Mouse (Mus musculus) frontal cortex, postnatal 36 days (tissue): ENCODE measurements around the gene Dysf.
A peak's percentile ranks its signal among the peaks of the same experiment; 100 is the strongest.

Experiments
- DNase-seq, 2 experiments: peaks; one replicate each; pipeline ENCODE4 v3.0.0; 2022; ENCODE audit warnings: low spot score in 2 of 2

The Dysf gene

DNA sequence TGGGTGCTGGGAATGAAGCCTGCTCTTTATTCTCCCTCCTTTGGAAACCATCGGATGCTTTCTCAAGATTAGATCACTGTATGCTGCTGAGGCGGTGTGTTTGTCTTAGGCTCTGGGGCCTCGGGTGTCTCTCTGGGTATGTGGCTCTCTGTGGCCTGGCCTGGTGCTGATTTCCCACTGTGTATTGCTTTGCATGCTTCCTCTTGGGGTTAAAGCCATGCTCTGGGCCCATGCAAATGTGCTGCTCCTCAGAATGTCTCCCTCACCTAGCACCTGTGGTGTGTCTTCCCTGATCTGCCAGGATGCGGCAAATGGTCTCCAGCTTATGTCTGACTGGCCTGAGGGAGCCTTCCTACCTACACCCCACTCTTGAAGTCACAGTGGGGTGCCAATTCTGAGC lies 41.8 kb downstream of the Dysf start:
- DNase-seq = no peak

GRCm38 (mm10) chr6:84051032-84051431 lies 42.6 kb downstream of the Dysf start:
- no peak for DNase-seq

- DNase-seq = no peak
Observed at GRCm38 (mm10) chr6:84053874-84054530, 45.6 kb downstream of the Dysf start.

- no peak for DNase-seq
Observed at GRCm38 (mm10) chr6:84055619-84056018, 47.2 kb downstream of the Dysf start.

GRCm38 (mm10) chr6:84057216-84057615 lies 48.8 kb downstream of the Dysf start:
- no peak for DNase-seq

DNA sequence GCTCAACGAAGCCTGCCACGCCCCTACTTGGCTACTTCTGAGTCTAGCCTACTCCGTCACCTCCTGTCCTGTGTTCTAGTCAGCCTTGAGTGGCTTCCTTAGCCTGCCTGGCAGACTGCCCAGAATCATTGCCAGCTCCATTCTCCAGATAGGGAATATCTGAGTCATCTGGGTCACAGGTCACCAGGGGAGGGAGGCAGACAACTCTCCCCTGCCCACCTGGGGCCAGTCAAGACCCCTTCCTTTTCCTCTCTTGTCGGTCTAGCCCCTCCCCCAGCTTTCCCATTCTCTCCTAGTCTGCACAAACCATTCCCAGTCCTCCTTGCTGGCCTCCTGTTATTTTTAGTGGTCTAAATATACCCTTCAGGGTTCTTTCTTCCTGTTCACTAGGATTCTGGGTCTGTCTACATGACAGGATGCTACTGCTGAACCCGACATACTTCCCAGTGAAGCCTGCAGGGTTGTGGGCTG lies 50.3 kb downstream of the Dysf start:
- no peak for DNase-seq

GRCm38 (mm10) chr6:84059771-84060414 lies 51.5 kb downstream of the Dysf start:
- no peak for DNase-seq

- DNase-seq = peak; percentile 48 to 64
Observed at GRCm38 (mm10) chr6:84061328-84061727, 52.9 kb downstream of the Dysf start.

- no peak for DNase-seq
Observed at GRCm38 (mm10) chr6:84062541-84062940, 54.2 kb downstream of the Dysf start.

GRCm38 (mm10) chr6:84068236-84068635 lies 59.8 kb downstream of the Dysf start:
- DNase-seq = no peak

DNA sequence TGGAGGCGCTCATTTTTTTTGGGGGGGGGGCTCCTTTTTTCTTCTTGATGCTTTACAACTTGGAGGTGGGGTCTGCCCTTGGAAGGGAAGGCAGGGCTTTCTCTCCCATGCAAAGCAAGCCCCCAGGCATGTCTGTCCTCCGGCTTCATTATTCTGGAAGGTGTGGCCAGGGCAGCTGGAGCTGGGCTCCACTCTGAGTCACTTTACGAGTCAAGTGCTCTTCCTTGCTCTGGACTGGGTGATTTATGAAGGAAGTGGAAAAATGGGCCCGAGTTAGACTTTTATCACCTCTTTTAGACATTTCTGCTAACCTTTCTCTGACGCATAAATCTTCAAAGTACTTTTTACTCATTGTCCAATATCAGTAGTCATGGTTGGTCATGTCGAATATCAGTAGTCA lies 61.9 kb downstream of the Dysf start:
- no peak for DNase-seq

DNA sequence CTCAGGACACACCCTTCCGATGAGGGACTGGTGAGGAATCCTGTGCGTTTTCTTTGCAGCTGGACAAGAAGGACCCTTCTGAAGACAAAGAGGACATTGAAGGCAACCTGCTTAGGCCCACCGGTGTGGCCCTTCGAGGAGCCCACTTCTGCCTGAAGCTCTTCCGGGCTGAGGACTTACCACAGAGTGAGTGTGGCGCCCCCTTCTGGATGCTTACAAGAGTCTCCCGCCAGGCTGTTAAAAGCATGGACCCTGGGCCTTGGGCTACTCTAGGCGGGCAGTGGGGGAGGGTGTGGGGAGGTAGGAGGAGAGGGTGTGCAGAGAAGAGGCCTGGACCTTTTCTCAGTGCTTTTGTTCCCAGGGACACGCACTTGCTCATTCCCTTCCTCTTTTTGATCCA lies 64.2 kb downstream of the Dysf start:
- DNase-seq = no peak

- no peak for DNase-seq
Observed at GRCm38 (mm10) chr6:84078172-84078571, 69.8 kb downstream of the Dysf start.

DNA sequence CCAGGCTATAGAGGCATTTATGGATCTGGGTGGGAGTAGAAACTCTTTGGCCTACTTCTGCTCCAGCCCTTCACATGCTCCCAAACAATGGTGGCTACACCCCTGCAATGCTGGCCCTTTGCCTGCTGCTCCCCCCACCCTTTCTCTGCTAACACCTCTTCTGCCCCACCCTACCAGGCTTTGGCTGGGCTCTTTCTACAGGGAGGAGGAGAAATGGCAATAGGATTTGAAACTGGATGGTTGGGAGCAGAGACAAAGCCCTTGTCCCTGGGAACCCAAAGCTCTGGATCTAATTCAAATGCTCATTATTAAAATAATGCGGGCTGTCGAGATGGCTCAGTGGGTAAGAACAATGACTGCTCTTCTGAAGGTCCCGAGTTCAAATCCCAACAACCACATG lies 72.2 kb downstream of the Dysf start:
- peak in 1 of 2 experiments; percentile 19 for DNase-seq

- DNase-seq = no peak
Observed at GRCm38 (mm10) chr6:84084757-84085156, 76.4 kb downstream of the Dysf start.

DNA sequence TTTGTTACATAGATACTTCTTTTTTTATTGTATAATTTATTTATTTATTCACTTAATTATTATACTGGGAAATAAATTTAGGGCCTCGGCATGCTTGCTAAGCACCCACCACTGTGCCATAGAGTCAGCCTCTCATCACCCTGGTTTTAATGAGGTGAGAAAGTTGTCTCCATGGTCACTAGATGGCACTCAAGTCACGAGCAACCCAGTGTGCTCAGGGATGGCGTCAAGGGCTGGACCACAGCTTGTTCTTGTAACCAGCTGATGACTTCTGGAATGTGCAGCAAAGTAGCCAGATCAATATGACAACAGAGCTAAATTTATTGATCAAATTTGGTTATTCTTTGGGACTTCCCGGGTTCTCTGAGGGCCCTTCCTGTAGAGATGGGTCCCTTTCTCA lies 85.1 kb downstream of the Dysf start:
- peak in 1 of 2 experiments; percentile 39 for DNase-seq

DNA sequence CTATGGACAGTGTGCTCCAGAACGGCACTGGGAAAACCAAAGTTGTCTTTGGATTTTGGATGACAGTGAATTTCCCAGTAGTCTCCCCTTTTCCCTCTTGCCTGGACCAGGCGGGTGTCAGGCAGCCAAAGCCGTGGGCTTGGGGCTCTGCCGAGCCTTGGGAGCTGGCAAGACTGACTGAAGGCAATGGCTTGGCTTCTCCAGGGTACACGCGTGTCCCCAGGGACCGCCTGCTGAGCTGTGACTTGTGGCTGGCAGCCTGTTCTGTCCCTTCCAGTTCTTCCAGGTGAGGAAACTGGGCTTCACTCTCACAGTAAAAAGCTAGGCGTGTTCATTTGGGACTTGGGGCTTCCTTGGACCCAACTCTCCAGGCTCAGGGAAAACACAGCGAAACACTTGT lies 86.1 kb downstream of the Dysf start:
- DNase-seq = no peak

DNA sequence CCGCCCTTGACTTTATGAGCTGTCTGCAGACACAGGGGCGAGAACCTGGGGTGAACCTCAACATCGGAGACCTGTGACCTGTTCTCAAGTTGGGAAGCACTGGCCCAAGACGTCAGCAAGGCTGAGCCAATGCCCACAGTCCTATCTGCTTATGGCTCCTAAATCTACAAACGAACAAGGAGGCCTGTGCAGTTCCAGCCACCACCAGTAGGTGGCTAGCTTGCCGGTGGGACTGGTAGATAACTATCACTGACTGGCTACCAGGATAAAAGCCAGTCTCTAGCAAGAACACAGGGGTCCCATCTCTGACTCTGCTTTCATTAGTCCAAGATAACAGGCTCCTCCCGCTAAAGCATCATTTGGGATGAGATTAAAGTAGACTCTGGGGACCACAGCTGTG lies 86.6 kb downstream of the Dysf start:
- DNase-seq = peak; percentile 72 to 83

DNA sequence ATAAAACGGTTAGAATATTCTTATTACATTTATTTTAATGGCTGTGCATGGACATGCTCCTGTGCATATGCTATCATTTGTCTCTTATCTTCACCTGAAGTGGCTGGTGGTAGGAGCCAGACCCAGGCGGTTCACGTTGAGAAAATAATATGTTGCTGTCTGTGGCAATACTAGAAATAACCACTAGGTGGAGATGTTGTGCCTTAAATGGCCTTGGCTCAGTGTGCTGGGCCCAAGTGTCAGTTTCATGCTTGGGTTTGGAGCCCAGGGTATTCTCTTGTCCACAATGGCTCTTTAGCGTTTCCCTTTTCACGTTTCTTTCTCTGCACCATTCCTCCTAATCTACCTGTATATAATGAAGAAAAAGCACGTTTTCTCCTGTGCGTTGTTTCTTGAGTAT lies 87.5 kb downstream of the Dysf start:
- DNase-seq = peak; percentile 21 to 71

DNA sequence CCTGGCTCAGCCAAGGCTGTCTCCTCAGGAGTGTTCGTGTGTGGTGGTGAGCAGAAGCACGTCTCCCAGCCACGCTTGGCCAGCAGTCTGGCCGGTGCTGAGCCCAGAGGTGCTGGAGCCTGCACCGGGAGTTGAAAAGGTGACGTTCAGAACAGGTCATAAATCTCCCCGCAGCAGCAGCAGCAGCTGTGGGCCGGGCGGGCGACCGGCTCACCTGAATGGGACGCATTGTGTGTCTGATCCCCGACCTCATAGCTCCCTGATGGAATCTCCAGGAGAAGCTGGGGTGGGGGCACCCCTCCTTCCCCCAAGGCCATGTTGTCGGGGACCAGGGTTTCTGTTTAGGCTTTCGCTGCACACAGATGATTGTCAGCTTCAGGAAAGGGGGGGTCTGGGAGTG lies 93.6 kb downstream of the Dysf start:
- DNase-seq = no peak

DNA sequence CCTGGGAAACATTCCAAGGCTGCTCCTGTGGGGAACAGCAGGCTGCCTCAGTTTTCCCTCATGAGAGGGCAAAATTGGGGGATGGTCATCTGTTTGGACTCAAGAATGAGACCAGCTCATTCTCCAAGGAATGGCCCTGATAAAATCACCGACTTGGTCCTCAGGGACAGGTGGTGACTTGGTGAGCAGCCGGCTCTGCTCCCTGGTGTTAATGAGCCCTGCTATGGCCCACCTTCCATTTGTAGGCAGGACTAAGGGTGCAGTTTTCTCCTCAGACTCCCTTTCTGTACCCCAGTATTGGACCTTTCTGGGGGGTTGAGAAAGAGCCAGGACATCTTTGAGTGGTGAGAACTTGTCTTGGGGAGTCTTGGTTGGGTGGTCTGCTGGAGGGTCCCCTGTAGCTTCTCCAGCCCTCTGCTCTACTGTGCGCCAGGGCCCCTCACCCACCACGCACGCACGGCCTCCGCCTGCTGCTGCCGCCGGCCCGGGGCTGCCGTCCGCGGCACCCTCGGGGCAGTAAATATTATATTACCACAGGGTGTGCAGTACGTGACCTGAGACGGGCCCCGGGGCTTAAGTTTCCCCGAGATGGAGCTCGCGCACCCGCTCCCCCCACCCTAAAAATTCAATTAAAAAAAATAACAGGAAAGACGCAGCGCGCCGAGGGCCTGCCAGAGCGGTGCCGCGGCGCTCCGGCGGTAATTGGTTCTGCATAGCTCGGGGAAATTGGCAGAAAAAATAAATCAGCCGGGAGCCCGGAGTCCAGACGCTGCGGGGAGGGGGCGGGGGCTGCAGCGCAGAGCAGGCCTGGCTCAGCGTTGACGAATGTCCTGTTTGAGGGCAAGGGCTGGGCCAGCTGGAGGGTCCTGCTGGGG lies 97.0 kb downstream of the Dysf start:
- DNase-seq = peak; percentile 28 to 33

DNA sequence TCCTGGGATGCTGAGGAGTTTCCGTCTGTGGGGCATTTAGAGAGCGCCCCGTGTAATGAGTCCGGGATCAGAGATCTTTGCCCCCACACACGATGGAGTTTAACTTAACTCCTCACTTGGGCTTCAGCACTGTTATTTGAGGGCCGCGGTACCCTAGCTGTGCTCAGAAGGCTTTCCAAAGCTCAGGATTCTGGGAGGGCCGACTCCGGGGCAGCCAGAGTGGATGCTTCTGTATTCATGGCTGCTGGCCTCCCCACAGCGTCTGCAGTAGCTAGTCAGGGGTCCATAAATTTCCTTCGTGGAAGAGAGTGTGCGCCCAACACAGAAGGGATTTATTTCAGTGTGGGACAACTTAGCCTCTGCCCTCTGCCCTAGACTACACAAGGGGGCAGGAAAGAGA lies 97.7 kb downstream of the Dysf start:
- no peak for DNase-seq

- DNase-seq = no peak
Observed at GRCm38 (mm10) chr6:84110377-84110776, 102.0 kb downstream of the Dysf start.
